Mouse (Mus musculus): ENCODE measurements around the gene Rab26. TPM values are rescaled to one million over a fixed set of nuclear protein-coding genes. Genes with fewer than 3 reads are reported as not detected.
A peak's percentile ranks its signal among the peaks of the same experiment; 100 is the strongest.

The Rab26 gene
- polyA plus RNA-seq, 1 experiment from 2014 or later, result 3.5 TPM

DNA sequence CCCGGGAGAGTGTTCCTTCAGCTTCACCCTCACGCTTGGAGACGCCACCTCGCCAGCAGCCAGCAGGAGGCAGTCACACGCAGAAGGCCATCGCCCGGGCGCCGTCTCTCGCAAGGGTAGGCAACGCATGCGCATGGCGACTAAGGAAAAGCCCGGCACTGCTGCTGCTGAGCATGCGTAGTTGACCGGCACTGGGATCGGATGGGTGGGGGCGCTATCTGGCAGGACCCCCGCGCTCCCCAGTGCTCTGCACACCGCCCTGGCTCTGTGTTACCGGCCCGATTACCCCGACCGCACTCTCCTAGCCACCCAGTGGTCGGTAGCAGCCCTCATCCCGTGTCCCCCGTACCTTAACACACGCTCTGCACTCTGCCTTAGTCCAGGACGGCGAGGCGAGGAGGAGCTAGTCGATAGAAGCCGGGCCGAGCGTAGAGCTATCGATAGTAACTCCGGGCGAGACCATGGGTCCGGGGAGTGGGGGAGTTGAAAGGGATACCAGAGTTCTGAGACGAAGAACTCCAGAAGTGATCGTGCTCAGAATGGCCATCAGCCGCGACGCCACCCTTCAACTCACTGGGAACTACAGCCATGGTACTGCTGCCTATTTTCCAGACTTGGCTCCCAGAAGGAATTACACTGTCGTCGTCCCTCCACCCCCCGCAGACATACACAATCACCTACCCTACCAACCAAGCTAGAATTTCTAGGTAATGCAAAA is 55.2 kb downstream of the Rab26 start, which contains the start of gene Mlst8:
TSS of gene Mlst8 (minus strand) at position 416 of the 718 bp plus-strand sequence.
- Histone ChIP-seq H3K36me3 (replicated peaks) (peaks cover 40% of the 10 kb centered on the region), H3K27ac (peak within 1 kb of the TSS; percentile 98), H3K27me3 (ENCODE audit: poor library complexity, severe bottlenecking) (no peaks in the 10 kb centered on the region), H3K4me3 (peak within 1 kb of the TSS; percentile 82), H3K9me3 (no peaks in the 10 kb centered on the region), H3K4me1 (peaks cover 32% of the 10 kb centered on the region)
- peak; percentile 98 for DNase-seq (ENCODE audit: extremely low spot score, low spot score)
- WGBS, result under 1% methylated on average over 48 of the region's 48 CpGs

DNA sequence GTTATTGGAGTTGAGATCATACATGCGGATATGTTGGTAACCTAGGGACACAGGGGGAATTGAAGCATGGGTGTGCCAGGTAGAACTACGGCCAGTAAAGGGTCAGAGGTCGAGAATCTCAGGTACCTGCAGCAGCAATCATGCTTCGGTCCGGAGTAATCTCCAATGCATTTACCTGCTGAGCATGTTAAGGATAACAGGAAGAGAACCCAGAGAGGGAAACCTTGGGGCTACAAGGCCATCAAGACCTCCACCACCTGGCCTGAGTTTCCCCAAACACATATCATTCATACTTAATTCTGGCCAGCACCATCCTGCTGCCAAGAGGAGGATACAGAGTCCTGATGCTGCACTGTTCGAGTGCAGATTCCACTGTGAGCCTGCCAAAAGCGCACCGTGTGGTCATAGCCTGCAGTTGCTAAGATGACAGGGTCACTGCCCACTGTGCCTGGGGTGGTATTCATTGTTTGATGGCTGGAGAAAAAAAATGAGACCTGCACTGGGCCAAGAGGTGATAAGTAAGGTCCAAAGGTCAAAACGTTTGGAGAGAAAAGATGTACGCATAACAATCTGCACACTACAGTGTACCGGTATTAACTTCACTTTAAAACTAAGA is 55.9 kb downstream of the Rab26 start:
- peak overlapping the region; percentile 82 for H3K4me3 ChIP-seq
- WGBS, result 58% methylated on average over 11 of the region's 11 CpGs
- H3K36me3 ChIP-seq (replicated peaks), result peaks cover 47% of the 10 kb centered on the region
- no peak for DNase-seq (ENCODE audit: extremely low spot score, low spot score)
- peaks cover 39% of the 10 kb centered on the region for H3K4me1 ChIP-seq
- no peaks in the 10 kb centered on the region for H3K27me3 ChIP-seq (ENCODE audit: poor library complexity, severe bottlenecking)
- H3K27ac ChIP-seq, result peak overlapping the region; percentile 98
- no peaks in the 10 kb centered on the region for H3K9me3 ChIP-seq

Other genes starting within 250 kb of the Rab26 start
- not detected in 2 replicates for gene Abca17, start 183.1 kb downstream of the Rab26 start, polyA plus RNA-seq (2016; fragmentation: Nextera tagmentation; extraction: Ambion mirVana)
- 8.6 and 10.0 TPM in 2 replicates for gene Abca3, start 182.3 kb downstream of the Rab26 start, polyA plus RNA-seq (2016; fragmentation: Nextera tagmentation; extraction: Ambion mirVana)
- 493 and 501 TPM in 2 replicates for gene Rnps1, start 119.6 kb downstream of the Rab26 start, polyA plus RNA-seq (2016; fragmentation: Nextera tagmentation; extraction: Ambion mirVana)
- gene Eci1, start 107.6 kb downstream of the Rab26 start, polyA plus RNA-seq (2016; fragmentation: Nextera tagmentation; extraction: Ambion mirVana), result 84.1 and 89.4 TPM in 2 replicates
- gene Dnase1l2, start 91.1 kb downstream of the Rab26 start, polyA plus RNA-seq (2016; fragmentation: Nextera tagmentation; extraction: Ambion mirVana), result 2.3 TPM in 2 replicates
- gene E4f1, start 63.9 kb downstream of the Rab26 start, polyA plus RNA-seq (2016; fragmentation: Nextera tagmentation; extraction: Ambion mirVana), result 32.7 and 35.2 TPM in 2 replicates
- 79.7 and 85.3 TPM in 2 replicates for gene Pgp, start 63.8 kb downstream of the Rab26 start, polyA plus RNA-seq (2016; fragmentation: Nextera tagmentation; extraction: Ambion mirVana)
- 0.23 and 0.25 TPM in 2 replicates for gene Bricd5, start 60.3 kb downstream of the Rab26 start, polyA plus RNA-seq (2016; fragmentation: Nextera tagmentation; extraction: Ambion mirVana)
- 36.8 and 40.0 TPM in 2 replicates for gene Mlst8, start 55.1 kb downstream of the Rab26 start, polyA plus RNA-seq (2016; fragmentation: Nextera tagmentation; extraction: Ambion mirVana)
- 3.8 and 4.3 TPM in 2 replicates for gene Caskin1, start 45.6 kb downstream of the Rab26 start, polyA plus RNA-seq (2016; fragmentation: Nextera tagmentation; extraction: Ambion mirVana)
- 128 and 132 TPM in 2 replicates for gene Traf7, start 6.3 kb downstream of the Rab26 start, polyA plus RNA-seq (2016; fragmentation: Nextera tagmentation; extraction: Ambion mirVana)
- gene Pkd1, start 15.6 kb upstream of the Rab26 start, polyA plus RNA-seq (2016; fragmentation: Nextera tagmentation; extraction: Ambion mirVana), result 12.9 and 16.3 TPM in 2 replicates
- gene Tsc2, start 98.4 kb upstream of the Rab26 start, polyA plus RNA-seq (2016; fragmentation: Nextera tagmentation; extraction: Ambion mirVana), result 75.3 and 75.4 TPM in 2 replicates
- gene Nthl1, start 98.5 kb upstream of the Rab26 start, polyA plus RNA-seq (2016; fragmentation: Nextera tagmentation; extraction: Ambion mirVana), result 26.9 and 29.5 TPM in 2 replicates
- 25.9 and 27.1 TPM in 2 replicates for gene Slc9a3r2, start 116.1 kb upstream of the Rab26 start, polyA plus RNA-seq (2016; fragmentation: Nextera tagmentation; extraction: Ambion mirVana)
- not detected in 2 replicates for gene Npw, start 124.2 kb upstream of the Rab26 start, polyA plus RNA-seq (2016; fragmentation: Nextera tagmentation; extraction: Ambion mirVana)
- gene Zfp598, start 135.5 kb upstream of the Rab26 start, polyA plus RNA-seq (2016; fragmentation: Nextera tagmentation; extraction: Ambion mirVana), result 27.5 and 30.6 TPM in 2 replicates
- gene Syngr3, start 155.7 kb upstream of the Rab26 start, polyA plus RNA-seq (2016; fragmentation: Nextera tagmentation; extraction: Ambion mirVana), result 9.7 and 11.0 TPM in 2 replicates
- 57.7 and 60.3 TPM in 2 replicates for gene Gfer, start 161.9 kb upstream of the Rab26 start, polyA plus RNA-seq (2016; fragmentation: Nextera tagmentation; extraction: Ambion mirVana)
- gene Noxo1, start 162.0 kb upstream of the Rab26 start, polyA plus RNA-seq (2016; fragmentation: Nextera tagmentation; extraction: Ambion mirVana), result 0.79 and 1.0 TPM in 2 replicates
- 162 and 167 TPM in 2 replicates for gene Tbl3, start 173.4 kb upstream of the Rab26 start, polyA plus RNA-seq (2016; fragmentation: Nextera tagmentation; extraction: Ambion mirVana)
- gene Rnf151, start 183.9 kb upstream of the Rab26 start, polyA plus RNA-seq (2016; fragmentation: Nextera tagmentation; extraction: Ambion mirVana), result 0.43 and 0.69 TPM in 2 replicates
- 1,888 and 1,960 TPM in 2 replicates for gene Rps2, start 183.9 kb upstream of the Rab26 start, polyA plus RNA-seq (2016; fragmentation: Nextera tagmentation; extraction: Ambion mirVana)
- 190 and 194 TPM in 2 replicates for gene Ndufb10, start 190.3 kb upstream of the Rab26 start, polyA plus RNA-seq (2016; fragmentation: Nextera tagmentation; extraction: Ambion mirVana)
- not detected in 2 replicates for gene Rpl3l, start 193.6 kb upstream of the Rab26 start, polyA plus RNA-seq (2016; fragmentation: Nextera tagmentation; extraction: Ambion mirVana)
- gene Msrb1, start 202.4 kb upstream of the Rab26 start, polyA plus RNA-seq (2016; fragmentation: Nextera tagmentation; extraction: Ambion mirVana), result 22.2 and 22.8 TPM in 2 replicates
- gene Hs3st6, start 218.8 kb upstream of the Rab26 start, polyA plus RNA-seq (2016; fragmentation: Nextera tagmentation; extraction: Ambion mirVana), result 0.50 and 0.68 TPM in 2 replicates

All from forebrain, embryonic 10.5 days (tissue).